Mouse (Mus musculus): Measurements from ENCODE around the gene Cgrrf1. TPM values are rescaled to one million over a fixed set of nuclear protein-coding genes. Genes with fewer than 3 reads are reported as not detected.
A peak's percentile ranks its signal among the peaks of the same experiment; 100 is the strongest.

The Cgrrf1 gene
- polyA plus RNA-seq, 1 experiment from 2014 or later = 27.3 TPM

DNA sequence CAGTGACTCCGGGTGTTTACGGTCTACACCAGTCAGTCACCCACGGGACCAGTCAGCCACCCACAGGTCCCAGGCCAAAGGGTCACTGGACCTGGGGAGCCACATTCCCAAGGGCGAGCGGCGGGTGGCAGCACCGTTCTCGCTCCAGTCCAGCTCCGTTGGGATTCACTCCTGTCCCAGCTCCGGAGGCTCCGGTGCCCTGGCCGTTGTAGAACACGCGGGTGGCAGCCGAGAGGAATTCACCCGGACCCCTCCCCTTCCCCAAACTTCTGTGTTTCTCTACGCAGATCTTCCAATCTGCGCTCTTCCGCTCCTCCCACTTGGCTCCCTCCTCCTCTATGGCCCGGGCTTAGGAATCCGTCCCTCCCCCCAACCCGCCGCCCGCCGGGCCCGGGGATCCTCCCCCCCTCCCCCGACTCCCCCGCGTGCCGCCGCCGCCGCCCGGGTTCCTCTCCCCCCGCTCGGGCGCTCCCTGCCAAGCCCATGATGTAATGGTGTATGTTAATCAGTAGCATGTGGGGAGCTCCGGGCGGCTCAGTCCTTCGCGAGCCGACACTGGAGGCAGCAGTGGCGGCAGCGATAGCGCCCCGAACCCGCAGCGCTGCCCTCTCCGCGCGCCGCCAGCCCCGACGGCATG lies 50.6 kb downstream of the Cgrrf1 start, which contains the start of gene Samd4:
Gene Samd4, plus strand, starts transcription at position 424 of the 637 bp plus-strand sequence.
- under 1% methylated on average over 53 of the region's 54 CpGs for WGBS
- Histone ChIP-seq H3K4me3 (replicated peaks) (peak within 1 kb of the TSS; percentile 66), H3K9me3 (no peaks in the 10 kb centered on the region), H3K9ac (peak within 1 kb of the TSS; percentile 74), H3K36me3 (no peaks in the 10 kb centered on the region), H3K4me2 (peak within 1 kb of the TSS; percentile 98), H3K4me1 (peaks cover 11% of the 10 kb centered on the region; the same call in 1 of the 2 replicates), H3K27ac (peak within 1 kb of the TSS; percentile 92), H3K27me3 (replicated peaks) (no peaks in the 10 kb centered on the region)
- ATAC-seq (ENCODE audit: insufficient read depth, low FRiP score, low read depth) = peak; percentile 81

GRCm38 (mm10) chr14:46883068-46883870 lies 51.3 kb downstream of the Cgrrf1 start:
- Histone ChIP-seq H3K9me3 (no peaks in the 10 kb centered on the region), H3K27me3 (replicated peaks) (no peaks in the 10 kb centered on the region), H3K9ac (peak overlapping the region; percentile 74), H3K27ac (peak overlapping the region; percentile 92), H3K4me3 (replicated peaks) (peak overlapping the region; percentile 66), H3K4me2 (peak overlapping the region; percentile 98), H3K4me1 (peaks cover 11% of the 10 kb centered on the region; the same call in 1 of the 2 replicates), H3K36me3 (no peaks in the 10 kb centered on the region)
- WGBS = under 1% methylated on average over 65 of the region's 70 CpGs
- peak; percentile 3; the same call in 1 of the 2 replicates for ATAC-seq (ENCODE audit: insufficient read depth, low FRiP score, low read depth)

DNA sequence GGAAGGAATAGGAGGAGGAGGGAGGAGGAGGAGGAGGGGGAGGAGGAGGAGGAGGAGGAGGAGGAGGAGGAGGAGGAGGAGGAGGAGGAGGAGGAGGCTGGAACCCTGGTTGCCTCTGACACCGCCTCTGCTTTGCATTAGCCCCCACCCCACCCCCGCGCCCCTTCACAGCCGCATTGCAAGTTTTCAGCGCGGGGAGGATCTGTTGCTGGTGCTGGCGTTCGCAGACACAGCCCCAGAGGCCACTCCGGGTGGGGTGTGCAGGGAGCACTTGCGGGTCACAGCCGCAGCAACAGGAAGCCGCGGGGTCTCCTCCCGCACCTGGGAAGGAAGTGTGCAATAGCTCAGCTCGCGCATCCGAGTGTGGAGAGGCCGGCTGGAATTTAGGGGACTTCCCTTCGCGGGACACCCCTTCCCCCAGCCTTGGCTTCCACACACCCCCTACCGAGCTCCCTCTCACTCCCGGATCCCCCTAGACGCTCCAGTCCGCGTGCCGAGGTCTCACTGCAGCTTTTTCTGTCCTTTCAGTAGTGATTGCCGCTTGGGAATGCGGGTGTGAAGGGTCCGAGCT lies 52.0 kb downstream of the Cgrrf1 start:
- WGBS = under 1% methylated on average over 28 of the region's 29 CpGs
- H3K4me2 ChIP-seq = peak overlapping the region; percentile 98

GRCm38 (mm10) chr14:46884701-46885428 lies 52.9 kb downstream of the Cgrrf1 start:
- ATAC-seq (ENCODE audit: insufficient read depth, low FRiP score, low read depth) = peak; percentile 38; the same call in 1 of the 2 replicates

More for the DNA sequence above, 52.0 kb downstream of the Cgrrf1 start:
- Histone ChIP-seq H3K9ac (peak overlapping the region; percentile 56), H3K4me1 (peaks cover 11% of the 10 kb centered on the region; the same call in 1 of the 2 replicates), H3K27me3 (replicated peaks) (no peaks in the 10 kb centered on the region), H3K36me3 (no peaks in the 10 kb centered on the region), H3K4me3 (replicated peaks) (peak overlapping the region; percentile 66), H3K9me3 (no peaks in the 10 kb centered on the region), H3K27ac (peak overlapping the region; percentile 92)
- ATAC-seq (ENCODE audit: insufficient read depth, low FRiP score, low read depth) = peak; percentile 32; the same call in 1 of the 2 replicates

GRCm38 (mm10) chr14:46885429-46885755 lies 53.5 kb downstream of the Cgrrf1 start:
- no peaks in the 10 kb centered on the region for H3K9me3 ChIP-seq
- peak overlapping the region; percentile 92 for H3K27ac ChIP-seq
- WGBS = 4% methylated on average over 7 of the region's 7 CpGs
- ATAC-seq (ENCODE audit: insufficient read depth, low FRiP score, low read depth) = no peak
- no peaks in the 10 kb centered on the region for H3K27me3 ChIP-seq (replicated peaks)
- peak overlapping the region; percentile 56; the same call in 1 of the 2 replicates for H3K9ac ChIP-seq
- H3K4me2 ChIP-seq = peak overlapping the region; percentile 98
- no peaks in the 10 kb centered on the region for H3K36me3 ChIP-seq
- H3K4me3 ChIP-seq (replicated peaks) = peak overlapping the region; percentile 66
- peaks cover 11% of the 10 kb centered on the region; the same call in 1 of the 2 replicates for H3K4me1 ChIP-seq

More at GRCm38 (mm10) chr14:46884701-46885428, 52.9 kb downstream of the Cgrrf1 start:
- no peaks in the 10 kb centered on the region for H3K9me3 ChIP-seq
- H3K4me3 ChIP-seq (replicated peaks) = peak overlapping the region; percentile 66
- under 1% methylated on average over 47 of the region's 52 CpGs for WGBS
- H3K4me1 ChIP-seq = peaks cover 11% of the 10 kb centered on the region; the same call in 1 of the 2 replicates
- no peaks in the 10 kb centered on the region for H3K27me3 ChIP-seq (replicated peaks)
- H3K4me2 ChIP-seq = peak overlapping the region; percentile 98
- H3K36me3 ChIP-seq = no peaks in the 10 kb centered on the region
- H3K9ac ChIP-seq = peak overlapping the region; percentile 56
- peak overlapping the region; percentile 92 for H3K27ac ChIP-seq

GRCm38 (mm10) chr14:46885891-46886301 lies 54.0 kb downstream of the Cgrrf1 start:
- Histone ChIP-seq H3K36me3 (no peaks in the 10 kb centered on the region), H3K9me3 (no peaks in the 10 kb centered on the region), H3K4me2 (peak overlapping the region; percentile 98), H3K27me3 (replicated peaks) (no peaks in the 10 kb centered on the region), H3K27ac (peak overlapping the region; percentile 92), H3K4me1 (peaks cover 11% of the 10 kb centered on the region; the same call in 1 of the 2 replicates), H3K9ac (no peak overlapping the region), H3K4me3 (replicated peaks) (peak overlapping the region; percentile 66)
- 0 out of 2 replicates have a peak, but pooled peaks have one; percentile 25 for ATAC-seq (ENCODE audit: insufficient read depth, low FRiP score, low read depth)
- 11% methylated on average over 5 of the region's 5 CpGs for WGBS

GRCm38 (mm10) chr14:46889096-46889495 lies 57.2 kb downstream of the Cgrrf1 start:
- WGBS = 72% methylated on average over 4 of the region's 4 CpGs
- Histone ChIP-seq H3K4me2 (no peak overlapping the region), H3K9ac (no peak overlapping the region), H3K4me1 (0 out of 2 replicates have a peak, but pooled peaks cover 6% of the 10 kb centered on the region), H3K27me3 (replicated peaks) (no peaks in the 10 kb centered on the region), H3K36me3 (no peaks in the 10 kb centered on the region), H3K4me3 (replicated peaks) (no peak overlapping the region), H3K27ac (no peak overlapping the region), H3K9me3 (no peaks in the 10 kb centered on the region)
- no peak for ATAC-seq (ENCODE audit: insufficient read depth, low FRiP score, low read depth)

DNA sequence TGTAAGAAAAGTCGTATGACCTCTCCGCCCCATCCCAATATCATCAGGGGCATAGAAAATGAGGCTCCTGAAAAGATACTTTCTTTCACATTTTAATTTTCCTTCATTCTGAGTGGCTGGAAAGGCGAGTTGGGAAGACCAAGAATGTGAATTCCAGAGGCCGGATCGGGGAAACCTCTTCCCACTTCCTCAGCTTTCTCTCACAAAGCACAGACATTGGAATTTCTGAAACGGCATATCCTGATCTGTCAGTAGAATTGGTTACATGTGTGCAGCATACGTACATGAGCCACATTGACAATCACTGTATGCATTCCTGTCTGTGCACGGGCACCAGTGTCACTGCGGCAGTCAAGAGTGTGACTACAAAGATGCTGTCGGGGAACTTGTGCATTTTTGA lies 62.0 kb downstream of the Cgrrf1 start:
- Histone ChIP-seq H3K4me2 (no peak overlapping the region), H3K9ac (no peak overlapping the region), H3K9me3 (no peaks in the 10 kb centered on the region), H3K27me3 (replicated peaks) (no peaks in the 10 kb centered on the region), H3K36me3 (no peaks in the 10 kb centered on the region), H3K27ac (no peak overlapping the region), H3K4me1 (no peaks in the 10 kb centered on the region), H3K4me3 (replicated peaks) (no peak overlapping the region)
- ATAC-seq (ENCODE audit: insufficient read depth, low FRiP score, low read depth) = no peak
- 83% methylated on average over 10 of the region's 10 CpGs for WGBS

- no peaks in the 10 kb centered on the region for H3K9me3 ChIP-seq
- no peak overlapping the region for H3K4me2 ChIP-seq
- H3K27ac ChIP-seq = no peak overlapping the region
- no peak overlapping the region for H3K4me3 ChIP-seq (replicated peaks)
- no peaks in the 10 kb centered on the region for H3K4me1 ChIP-seq
- ATAC-seq (ENCODE audit: insufficient read depth, low FRiP score, low read depth) = no peak
- no peaks in the 10 kb centered on the region for H3K27me3 ChIP-seq (replicated peaks)
- no peak overlapping the region for H3K9ac ChIP-seq
- 74% methylated on average over 5 of the region's 5 CpGs for WGBS
- no peaks in the 10 kb centered on the region for H3K36me3 ChIP-seq
Observed at GRCm38 (mm10) chr14:46897953-46898352, 66.0 kb downstream of the Cgrrf1 start.

DNA sequence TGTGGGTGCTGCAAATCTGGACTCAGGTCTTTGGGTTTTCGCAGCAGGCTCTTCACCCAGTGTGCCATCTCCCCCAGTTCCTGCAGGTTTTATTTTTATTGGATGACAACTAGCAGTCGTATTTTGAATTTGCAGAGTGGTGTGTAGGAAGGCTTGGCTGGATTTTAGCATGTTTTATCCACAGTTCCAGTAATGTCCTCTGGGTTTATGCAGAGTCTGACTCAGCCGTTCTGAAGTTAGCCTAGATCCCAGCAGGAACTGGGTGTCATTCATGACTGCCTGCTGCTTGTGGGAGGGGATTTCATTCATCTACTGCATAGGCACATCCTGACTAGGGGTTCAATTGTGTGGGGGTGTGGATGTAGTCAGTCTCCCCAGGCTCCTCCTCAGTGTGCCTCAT lies 66.7 kb downstream of the Cgrrf1 start:
- no peak for ATAC-seq (ENCODE audit: insufficient read depth, low FRiP score, low read depth)
- Histone ChIP-seq H3K9ac (no peak overlapping the region), H3K4me3 (replicated peaks) (no peak overlapping the region), H3K4me1 (no peaks in the 10 kb centered on the region), H3K36me3 (no peaks in the 10 kb centered on the region), H3K4me2 (no peak overlapping the region), H3K9me3 (no peaks in the 10 kb centered on the region), H3K27me3 (replicated peaks) (no peaks in the 10 kb centered on the region), H3K27ac (no peak overlapping the region)
- WGBS = 65% methylated on average over 3 of the region's 3 CpGs

GRCm38 (mm10) chr14:46902498-46903087 lies 70.7 kb downstream of the Cgrrf1 start:
- no peak for ATAC-seq (ENCODE audit: insufficient read depth, low FRiP score, low read depth)
- WGBS = 83% methylated on average over 9 of the region's 9 CpGs
- H3K4me1 ChIP-seq = no peaks in the 10 kb centered on the region

More at GRCm38 (mm10) chr14:46902498-46903087, 70.7 kb downstream of the Cgrrf1 start:
- Histone ChIP-seq H3K9me3 (no peaks in the 10 kb centered on the region), H3K27ac (no peak overlapping the region), H3K36me3 (no peaks in the 10 kb centered on the region), H3K4me3 (replicated peaks) (no peak overlapping the region), H3K9ac (no peak overlapping the region), H3K27me3 (replicated peaks) (no peaks in the 10 kb centered on the region), H3K4me2 (no peak overlapping the region)

Data from stomach, embryonic 15.5 days (tissue).